Mouse (Mus musculus): Measurements from ENCODE around the gene Slc16a9. TPM values are rescaled to one million over a fixed set of nuclear protein-coding genes. Genes with fewer than 3 reads are reported as not detected.

The Slc16a9 gene
- polyA plus RNA-seq (2017; shearing (Covaris generic)) = not detected

GRCm38 (mm10) chr10:70244921-70245558 lies at the start of gene Slc16a9:
Gene Slc16a9 (plus strand): TSS chr10:70245100.

GRCm38 (mm10) chr10:70204505-70205399 lies 40.1 kb upstream of the Slc16a9 start, which contains the start of gene Mrln:
Gene Mrln (plus strand): TSS chr10:70204664.

Other genes starting within 250 kb of the Slc16a9 start
- gene Ccdc6, start 148.0 kb upstream of the Slc16a9 start, polyA plus RNA-seq (2017; shearing (Covaris generic)) = 16.9 TPM
- gene Mrln, start 40.4 kb upstream of the Slc16a9 start, polyA plus RNA-seq (2017; shearing (Covaris generic)) = not detected
- 0.17 TPM for gene Fam13c, start 195.4 kb downstream of the Slc16a9 start, polyA plus RNA-seq (2017; shearing (Covaris generic))

Measured in effector memory CD4-positive, alpha-beta T cell, adult 7 months (primary cell).